Mouse (Mus musculus): ENCODE data around the gene Ncbp1. TPM values are rescaled to one million over a fixed set of nuclear protein-coding genes. Genes with fewer than 3 reads are reported as not detected.

Ncbp1 gene
- polyA plus RNA-seq, 1 experiment from 2014 or later = 91.0 TPM

- WGBS = 88% methylated on average over 8 of the region's 8 CpGs
- peaks cover 18% of the 10 kb centered on the region for H3K36me3 ChIP-seq
- no peak overlapping the region for H3K4me3 ChIP-seq
- H3K27ac ChIP-seq = no peak overlapping the region
- ATAC-seq (ENCODE audit: low FRiP score) = no peak
- H3K27me3 ChIP-seq = no peaks in the 10 kb centered on the region
- peaks cover 4% of the 10 kb centered on the region; the same call in 1 of the 2 replicates for H3K4me1 ChIP-seq (replicated peaks)
- H3K4me2 ChIP-seq = no peak overlapping the region
- no peaks in the 10 kb centered on the region for H3K9me3 ChIP-seq
- H3K9ac ChIP-seq = no peak overlapping the region
Observed at GRCm38 (mm10) chr4:46110084-46110483, 28.3 kb upstream of the Ncbp1 start.

- H3K4me3 ChIP-seq = no peak overlapping the region
- 66% methylated on average over 3 of the region's 3 CpGs for WGBS
- no peak for ATAC-seq (ENCODE audit: low FRiP score)
- peaks cover 30% of the 10 kb centered on the region for H3K36me3 ChIP-seq
- peaks cover 4% of the 10 kb centered on the region; the same call in 1 of the 2 replicates for H3K4me1 ChIP-seq (replicated peaks)
- H3K4me2 ChIP-seq = no peak overlapping the region
- H3K9ac ChIP-seq = no peak overlapping the region
- no peaks in the 10 kb centered on the region for H3K27me3 ChIP-seq
- H3K27ac ChIP-seq = no peak overlapping the region
- no peaks in the 10 kb centered on the region for H3K9me3 ChIP-seq
Observed at GRCm38 (mm10) chr4:46111361-46111760, 27.1 kb upstream of the Ncbp1 start.

GRCm38 (mm10) chr4:46115308-46115707, 23.1 kb upstream of the Ncbp1 start:
- Histone ChIP-seq H3K27ac (no peak overlapping the region), H3K4me3 (no peak overlapping the region), H3K4me2 (no peak overlapping the region), H3K9me3 (no peaks in the 10 kb centered on the region), H3K9ac (no peak overlapping the region), H3K27me3 (no peaks in the 10 kb centered on the region), H3K36me3 (peaks cover 69% of the 10 kb centered on the region), H3K4me1 (replicated peaks) (peaks cover 4% of the 10 kb centered on the region; the same call in 1 of the 2 replicates)
- no peak for ATAC-seq (ENCODE audit: low FRiP score)
- WGBS = 78% methylated on average over 1 of the region's 1 CpGs

- Histone ChIP-seq H3K36me3 (peaks cover 82% of the 10 kb centered on the region), H3K9me3 (no peaks in the 10 kb centered on the region), H3K27me3 (no peaks in the 10 kb centered on the region), H3K27ac (no peak overlapping the region), H3K4me2 (no peak overlapping the region), H3K9ac (no peak overlapping the region), H3K4me3 (no peak overlapping the region), H3K4me1 (replicated peaks) (no peaks in the 10 kb centered on the region)
- 64% methylated on average over 10 of the region's 10 CpGs for WGBS
- no peak for ATAC-seq (ENCODE audit: low FRiP score)
Observed at GRCm38 (mm10) chr4:46116544-46117175, 21.8 kb upstream of the Ncbp1 start.

- H3K9ac ChIP-seq = no peak overlapping the region
- H3K4me3 ChIP-seq = no peak overlapping the region
- no peak overlapping the region for H3K4me2 ChIP-seq
- H3K4me1 ChIP-seq (replicated peaks) = no peaks in the 10 kb centered on the region
- no peak for ATAC-seq (ENCODE audit: low FRiP score)
- H3K36me3 ChIP-seq = peaks cover 90% of the 10 kb centered on the region
- no peak overlapping the region for H3K27ac ChIP-seq
- WGBS = 96% methylated on average over 4 of the region's 4 CpGs
- H3K27me3 ChIP-seq = no peaks in the 10 kb centered on the region
- H3K9me3 ChIP-seq = no peaks in the 10 kb centered on the region
Observed at GRCm38 (mm10) chr4:46117536-46117935, 20.9 kb upstream of the Ncbp1 start.

- Histone ChIP-seq H3K27me3 (no peaks in the 10 kb centered on the region), H3K4me1 (replicated peaks) (no peaks in the 10 kb centered on the region), H3K36me3 (peaks cover 96% of the 10 kb centered on the region), H3K4me3 (no peak overlapping the region), H3K4me2 (no peak overlapping the region), H3K9me3 (no peaks in the 10 kb centered on the region), H3K27ac (no peak overlapping the region), H3K9ac (no peak overlapping the region)
- 95% methylated on average over 14 of the region's 14 CpGs for WGBS
- ATAC-seq (ENCODE audit: low FRiP score) = no peak
Observed at GRCm38 (mm10) chr4:46119514-46120094, 18.8 kb upstream of the Ncbp1 start.

- Histone ChIP-seq H3K4me2 (no peak overlapping the region), H3K4me3 (no peak overlapping the region), H3K9me3 (no peaks in the 10 kb centered on the region), H3K4me1 (replicated peaks) (no peaks in the 10 kb centered on the region), H3K36me3 (peaks cover 98% of the 10 kb centered on the region), H3K27ac (no peak overlapping the region), H3K9ac (no peak overlapping the region), H3K27me3 (no peaks in the 10 kb centered on the region)
- ATAC-seq (ENCODE audit: low FRiP score) = no peak
- 93% methylated on average over 3 of the region's 3 CpGs for WGBS
Observed at GRCm38 (mm10) chr4:46120767-46121166, 17.6 kb upstream of the Ncbp1 start.

- 90% methylated on average over 6 of the region's 6 CpGs for WGBS
- Histone ChIP-seq H3K9ac (no peak overlapping the region), H3K27me3 (no peaks in the 10 kb centered on the region)
Observed at GRCm38 (mm10) chr4:46123358-46123757, 15.1 kb upstream of the Ncbp1 start.

GRCm38 (mm10) chr4:46126541-46126940, 11.9 kb upstream of the Ncbp1 start:
- no peak overlapping the region for H3K4me3 ChIP-seq
- WGBS = 40% methylated on average over 2 of the region's 2 CpGs
- peak; percentile 59; the same call in 1 of the 2 replicates for ATAC-seq (ENCODE audit: low FRiP score)
- H3K4me2 ChIP-seq = no peak overlapping the region
- H3K9ac ChIP-seq = no peak overlapping the region
- no peaks in the 10 kb centered on the region for H3K4me1 ChIP-seq (replicated peaks)
- no peaks in the 10 kb centered on the region for H3K9me3 ChIP-seq
- H3K36me3 ChIP-seq = peaks cover 86% of the 10 kb centered on the region
- no peaks in the 10 kb centered on the region for H3K27me3 ChIP-seq
- H3K27ac ChIP-seq = no peak overlapping the region

More at GRCm38 (mm10) chr4:46123358-46123757, 15.1 kb upstream of the Ncbp1 start:
- H3K4me3 ChIP-seq = no peak overlapping the region
- ATAC-seq (ENCODE audit: low FRiP score) = no peak
- H3K4me2 ChIP-seq = no peak overlapping the region
- no peak overlapping the region for H3K27ac ChIP-seq
- H3K4me1 ChIP-seq (replicated peaks) = no peaks in the 10 kb centered on the region
- peaks cover 88% of the 10 kb centered on the region for H3K36me3 ChIP-seq
- H3K9me3 ChIP-seq = no peaks in the 10 kb centered on the region

GRCm38 (mm10) chr4:46129311-46130004, 9.0 kb upstream of the Ncbp1 start:
- no peaks in the 10 kb centered on the region for H3K27me3 ChIP-seq
- no peaks in the 10 kb centered on the region for H3K9me3 ChIP-seq
- no peaks in the 10 kb centered on the region for H3K4me1 ChIP-seq (replicated peaks)
- H3K9ac ChIP-seq = no peak overlapping the region
- no peak overlapping the region for H3K4me2 ChIP-seq
- WGBS = 93% methylated on average over 8 of the region's 8 CpGs
- no peak for ATAC-seq (ENCODE audit: low FRiP score)
- no peak overlapping the region for H3K4me3 ChIP-seq
- peaks cover 86% of the 10 kb centered on the region for H3K36me3 ChIP-seq
- H3K27ac ChIP-seq = no peak overlapping the region

GRCm38 (mm10) chr4:46130221-46130620, 8.2 kb upstream of the Ncbp1 start:
- H3K36me3 ChIP-seq = peaks cover 86% of the 10 kb centered on the region
- H3K4me1 ChIP-seq (replicated peaks) = no peaks in the 10 kb centered on the region
- no peak overlapping the region for H3K4me3 ChIP-seq
- H3K9ac ChIP-seq = no peak overlapping the region
- WGBS = 75% methylated on average over 3 of the region's 3 CpGs
- H3K9me3 ChIP-seq = no peaks in the 10 kb centered on the region
- H3K4me2 ChIP-seq = no peak overlapping the region
- ATAC-seq (ENCODE audit: low FRiP score) = no peak
- no peaks in the 10 kb centered on the region for H3K27me3 ChIP-seq
- H3K27ac ChIP-seq = no peak overlapping the region

- peaks cover 78% of the 10 kb centered on the region for H3K36me3 ChIP-seq
- H3K4me2 ChIP-seq = no peak overlapping the region
- no peaks in the 10 kb centered on the region for H3K9me3 ChIP-seq
- no peak overlapping the region for H3K9ac ChIP-seq
- no peaks in the 10 kb centered on the region for H3K27me3 ChIP-seq
- H3K4me1 ChIP-seq (replicated peaks) = peaks cover 6% of the 10 kb centered on the region
- H3K27ac ChIP-seq = no peak overlapping the region
- no peak overlapping the region for H3K4me3 ChIP-seq
- ATAC-seq (ENCODE audit: low FRiP score) = no peak
- 91% methylated on average over 6 of the region's 6 CpGs for WGBS
Observed at GRCm38 (mm10) chr4:46131791-46132190, 6.6 kb upstream of the Ncbp1 start.

Data from hindbrain, embryonic 13.5 days (tissue).